Mouse (Mus musculus) testis, adult 2 months (tissue): ENCODE measurements around the gene Rcc1l. TPM values are rescaled to one million over a fixed set of nuclear protein-coding genes. Genes with fewer than 3 reads are reported as not detected.
A peak's percentile ranks its signal among the peaks of the same experiment; 100 is the strongest.

Experiments used
- H3K27ac ChIP-seq: fragments of 200-500 bp; 2 replicates; pipeline ENCODE4 v1.5.1; 2012; ENCODE audit warnings: low read depth, low read length; ENCODE audit not compliant: control insufficient read depth, insufficient read depth
- H3K27me3 ChIP-seq: fragments of 200-500 bp; 2 replicates; pipeline ENCODE4 v1.6.1; 2012; ENCODE audit warnings: mild to moderate bottlenecking, low read length, moderate library complexity; ENCODE audit not compliant: control insufficient read depth, insufficient read depth
- H3K36me3 ChIP-seq: fragments of 200-500 bp; 2 replicates; pipeline ENCODE4 v1.6.1; 2012; ENCODE audit warnings: mild to moderate bottlenecking, low read length; ENCODE audit not compliant: control insufficient read depth, insufficient read depth
- H3K4me1 ChIP-seq: fragments of 200-500 bp; 2 replicates; pipeline ENCODE4 v1.6.1; 2012; ENCODE audit warnings: low read length; ENCODE audit not compliant: control insufficient read depth, insufficient read depth
- H3K4me3 ChIP-seq: fragments of 200-500 bp; 2 replicates; pipeline ENCODE4 v1.5.1; 2012; ENCODE audit warnings: low read depth, mild to moderate bottlenecking, low read length, moderate library complexity, mixed read lengths; ENCODE audit not compliant: control insufficient read depth
- CTCF ChIP-seq: fragments of 200-500 bp; IDR thresholded peaks from 2 replicates; pipeline ENCODE4 v1.5.1; 2012; ENCODE audit warnings: low read depth, mild to moderate bottlenecking, inconsistent platforms, low read length, moderate library complexity; ENCODE audit not compliant: control insufficient read depth, insufficient read depth, insufficient replicate concordance
- POLR2A ChIP-seq: fragments of 200-500 bp; IDR thresholded peaks from 2 replicates; pipeline ENCODE4 v1.6.1; 2012; ENCODE audit warnings: low read depth, mild to moderate bottlenecking, inconsistent platforms, low read length, moderate library complexity; ENCODE audit not compliant: control insufficient read depth
- polyA plus RNA-seq: library from polyadenylated mRNA; depleted of rRNA; stranded (reverse); fragments of >200 nt; gene quantifications from 2 replicates; pipeline ENCODE4 v1.2.3, GENCODE M21; 2012

The Rcc1l gene
- polyA plus RNA-seq, 1 experiment: 10.3 TPM

DNA sequence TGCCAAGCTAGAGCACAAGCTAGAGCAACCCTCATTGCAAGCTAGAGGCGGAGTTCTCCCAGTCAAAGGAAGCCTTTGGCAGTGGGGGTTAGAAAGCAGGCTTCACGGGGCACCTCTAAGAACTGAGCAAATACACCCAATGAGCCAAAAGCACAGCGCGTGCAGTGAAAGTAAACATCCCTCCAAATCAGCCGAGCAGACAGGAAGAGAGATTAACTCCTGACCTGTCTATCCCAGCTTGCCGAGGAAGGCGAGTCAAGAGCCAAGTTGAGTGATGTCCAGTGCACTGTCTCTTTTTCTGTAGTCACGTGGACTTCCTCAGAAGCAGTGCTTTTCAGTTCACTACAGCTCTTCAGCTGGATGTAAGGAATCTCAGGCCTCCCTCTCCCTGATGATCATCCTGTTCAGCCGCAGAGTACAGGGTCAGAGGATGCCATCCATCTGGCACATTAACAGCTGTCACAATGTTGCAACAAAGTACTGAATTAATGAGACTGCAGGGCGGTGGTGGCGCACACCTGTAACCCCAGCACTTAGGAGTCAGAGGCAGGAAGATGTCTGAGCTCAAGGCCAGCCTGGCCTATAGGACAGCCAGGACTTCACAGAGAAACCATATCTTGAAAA is 33.5 kb upstream of the Rcc1l start:
- no peak overlapping the region for H3K27ac ChIP-seq
- H3K27me3 ChIP-seq: no peaks in the 10 kb centered on the region
- no peak overlapping the region for H3K4me3 ChIP-seq
- TF ChIP-seq POLR2A (no peak), CTCF (no peak)
- peaks cover 4% of the 10 kb centered on the region for H3K4me1 ChIP-seq
- H3K36me3 ChIP-seq: peaks cover 3% of the 10 kb centered on the region; the same call in 1 of the 2 replicates

GRCm38 (mm10) chr5:134206721-134207120 is 30.1 kb upstream of the Rcc1l start:
- Histone ChIP-seq H3K4me3 (no peak overlapping the region), H3K27me3 (no peaks in the 10 kb centered on the region), H3K4me1 (peaks cover 4% of the 10 kb centered on the region), H3K36me3 (peaks cover 3% of the 10 kb centered on the region; the same call in 1 of the 2 replicates), H3K27ac (no peak overlapping the region)
- TF ChIP-seq POLR2A: no peak
- TF ChIP-seq CTCF: no peak

DNA sequence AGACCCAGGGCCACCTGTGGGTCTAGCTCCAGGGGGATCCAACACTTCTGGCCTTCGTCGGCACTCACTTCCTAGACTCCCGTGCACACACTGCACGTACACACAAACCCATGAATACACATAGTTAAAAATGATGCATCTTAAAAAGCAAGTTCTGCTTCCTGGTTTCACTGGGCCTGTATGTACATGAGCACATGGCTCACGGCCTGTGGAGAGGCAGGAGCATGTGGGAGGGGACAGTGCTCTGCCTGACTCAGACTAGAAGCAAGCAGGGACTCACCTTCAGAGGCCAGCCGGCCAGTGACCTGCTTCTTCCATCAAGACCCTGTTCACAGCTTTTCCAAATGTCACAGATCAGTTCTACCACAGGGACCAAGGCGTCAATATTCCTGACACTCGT is 17.1 kb upstream of the Rcc1l start:
- Histone ChIP-seq H3K4me1 (no peaks in the 10 kb centered on the region), H3K27me3 (no peaks in the 10 kb centered on the region), H3K4me3 (no peak overlapping the region), H3K36me3 (no peaks in the 10 kb centered on the region), H3K27ac (no peak overlapping the region)
- no peak for TF ChIP-seq POLR2A
- TF ChIP-seq CTCF: no peak

- no peak overlapping the region for H3K4me3 ChIP-seq
- no peaks in the 10 kb centered on the region for H3K36me3 ChIP-seq
- peaks cover 3% of the 10 kb centered on the region for H3K4me1 ChIP-seq
- TF ChIP-seq CTCF (no peak), POLR2A (no peak)
- no peak overlapping the region for H3K27ac ChIP-seq
- H3K27me3 ChIP-seq: no peaks in the 10 kb centered on the region
These were observed 12.0 kb upstream of the Rcc1l start for GRCm38 (mm10) chr5:134188571-134188970.

GRCm38 (mm10) chr5:134186961-134187731 is 10.6 kb upstream of the Rcc1l start:
- Histone ChIP-seq H3K4me3 (no peak overlapping the region), H3K27ac (no peak overlapping the region), H3K27me3 (no peaks in the 10 kb centered on the region), H3K4me1 (peaks cover 9% of the 10 kb centered on the region), H3K36me3 (no peaks in the 10 kb centered on the region)
- TF ChIP-seq POLR2A (no peak), CTCF (peak; percentile 94)

GRCm38 (mm10) chr5:134186059-134186458 is 9.5 kb upstream of the Rcc1l start:
- H3K27ac ChIP-seq: no peak overlapping the region

More at GRCm38 (mm10) chr5:134186059-134186458, 9.5 kb upstream of the Rcc1l start:
- no peaks in the 10 kb centered on the region for H3K27me3 ChIP-seq
- H3K36me3 ChIP-seq: no peaks in the 10 kb centered on the region
- H3K4me3 ChIP-seq: no peak overlapping the region
- H3K4me1 ChIP-seq: peaks cover 9% of the 10 kb centered on the region
- TF ChIP-seq POLR2A (no peak), CTCF (no peak)
